Mouse (Mus musculus): ENCODE data around the gene Spata33. TPM values are rescaled to one million over a fixed set of nuclear protein-coding genes. Genes with fewer than 3 reads are reported as not detected.

Gene Spata33
- total and polyA plus RNA-seq, 2 experiments from 2014 or later, result 4.9 to 9.3 TPM

DNA sequence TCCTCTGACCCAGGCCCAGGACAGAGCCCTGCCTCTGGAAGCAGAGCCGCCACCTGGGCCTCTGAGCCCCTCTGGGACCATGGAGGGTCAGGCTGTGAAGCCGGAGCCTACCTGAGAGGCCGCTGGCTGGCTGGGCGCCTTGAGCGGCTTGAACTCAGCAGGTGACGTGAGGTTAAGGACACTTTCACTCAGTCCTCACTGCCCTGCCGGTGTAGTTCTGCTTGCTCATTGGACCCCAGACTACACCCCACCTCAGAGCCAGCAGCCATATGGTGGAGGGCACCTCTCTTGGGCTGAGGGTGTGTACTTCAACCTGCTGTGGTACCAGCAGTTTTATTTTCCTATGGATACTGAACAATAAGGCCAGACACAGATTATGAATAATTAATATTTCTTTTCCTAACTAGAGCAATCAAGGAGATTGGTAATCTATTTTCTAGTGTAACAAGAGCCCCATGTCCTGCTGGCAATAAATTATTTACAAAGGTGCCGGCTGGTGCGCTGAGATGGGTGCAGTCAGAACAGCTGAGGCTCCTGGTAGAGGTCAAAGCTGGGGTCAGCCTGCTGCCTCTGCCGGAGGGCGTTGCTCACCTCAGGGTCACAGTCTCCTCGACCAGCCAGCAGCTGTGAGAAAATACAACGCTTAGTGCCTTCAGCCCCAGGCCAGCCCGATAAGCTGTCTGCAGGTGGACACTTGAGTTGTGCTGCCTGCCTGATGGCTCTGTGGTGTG, 55.5 kb downstream of the Spata33 start:
- Histone ChIP-seq H3K4me2 (ENCODE audit: low read depth, low read length, poor library complexity, severe bottlenecking) (no peak overlapping the region), H3K4me1 (ENCODE audit: insufficient read depth, low read length) (no peaks in the 10 kb centered on the region), H3K9ac (replicated peaks; ENCODE audit: low read length, poor library complexity, severe bottlenecking) (no peak overlapping the region), H3K27ac (ENCODE audit: low read depth, low read length) (no peak overlapping the region), H3K4me3 (ENCODE audit: low read depth, low read length) (no peak overlapping the region), H3K27me3 (ENCODE audit: insufficient read depth, low read length) (no peaks in the 10 kb centered on the region), H3K36me3 (ENCODE audit: insufficient read depth, low read length) (peaks cover 65% of the 10 kb centered on the region), H3K9me3 (ENCODE audit: low read length) (no peaks in the 10 kb centered on the region)
- ATAC-seq (ENCODE audit: low FRiP score), result no peak
- no peak for TF ChIP-seq CTCF (IDR thresholded peaks at IDR 0.05)
- DNase-seq (ENCODE audit: low spot score), result no peak
- WGBS, result 80% methylated on average over 14 of the region's 14 CpGs

DNA sequence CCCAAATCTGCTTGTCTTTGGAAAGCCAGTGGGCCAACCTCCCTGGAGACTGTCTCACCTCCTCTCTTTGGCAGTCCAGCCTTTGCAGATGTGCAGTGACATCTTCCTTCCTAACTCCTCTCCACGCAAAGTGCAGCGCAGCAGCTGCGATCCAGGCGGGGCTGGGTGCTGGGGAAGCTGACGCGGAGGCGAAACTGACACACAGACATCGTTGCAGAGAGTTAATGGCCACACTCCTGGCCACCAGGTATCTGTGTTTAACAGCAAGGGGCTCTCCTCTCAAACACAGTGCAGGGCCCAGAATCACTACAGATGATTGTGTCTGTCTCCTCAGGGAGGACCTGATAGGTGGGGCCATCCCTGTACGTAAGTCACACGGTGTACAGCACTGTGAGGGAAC, 58.5 kb downstream of the Spata33 start:
- no peak overlapping the region for H3K9ac ChIP-seq (replicated peaks; ENCODE audit: low read length, poor library complexity, severe bottlenecking)

More for the DNA sequence above, 58.5 kb downstream of the Spata33 start:
- Histone ChIP-seq H3K36me3 (ENCODE audit: insufficient read depth, low read length) (peaks cover 44% of the 10 kb centered on the region), H3K27ac (ENCODE audit: low read depth, low read length) (no peak overlapping the region), H3K27me3 (ENCODE audit: insufficient read depth, low read length) (no peaks in the 10 kb centered on the region), H3K4me2 (ENCODE audit: low read depth, low read length, poor library complexity, severe bottlenecking) (no peak overlapping the region), H3K9me3 (ENCODE audit: low read length) (no peaks in the 10 kb centered on the region), H3K4me3 (ENCODE audit: low read depth, low read length) (no peak overlapping the region), H3K4me1 (ENCODE audit: insufficient read depth, low read length) (no peaks in the 10 kb centered on the region)
- no peak for TF ChIP-seq CTCF (IDR thresholded peaks at IDR 0.05)
- DNase-seq (ENCODE audit: low spot score), result no peak
- 91% methylated on average over 10 of the region's 10 CpGs for WGBS
- ATAC-seq (ENCODE audit: low FRiP score), result no peak

Other genes starting within 250 kb of the Spata33 start
- gene Ankrd11, start 170.6 kb upstream of the Spata33 start, total RNA-seq (2014; rRNA removed), result 92.5 and 98.3 TPM in 2 replicates
- gene Ankrd11, start 170.6 kb upstream of the Spata33 start, polyA plus RNA-seq (2015; fragmentation: Nextera tagmentation; extraction: Ambion mirVana), result 62.2 and 78.7 TPM in 2 replicates
- gene Spg7, start 149.9 kb upstream of the Spata33 start, total RNA-seq (2014; rRNA removed), result 47.2 and 64.3 TPM in 2 replicates
- 50.1 and 51.3 TPM in 2 replicates for gene Spg7, start 149.9 kb upstream of the Spata33 start, polyA plus RNA-seq (2015; fragmentation: Nextera tagmentation; extraction: Ambion mirVana)
- 2,117 and 2,785 TPM in 2 replicates for gene Rpl13, start 110.5 kb upstream of the Spata33 start, total RNA-seq (2014; rRNA removed)
- gene Rpl13, start 110.5 kb upstream of the Spata33 start, polyA plus RNA-seq (2015; fragmentation: Nextera tagmentation; extraction: Ambion mirVana), result 801 and 821 TPM in 2 replicates
- 29.2 and 33.0 TPM in 2 replicates for gene Cpne7, start 95.5 kb upstream of the Spata33 start, total RNA-seq (2014; rRNA removed)
- gene Cpne7, start 95.5 kb upstream of the Spata33 start, polyA plus RNA-seq (2015; fragmentation: Nextera tagmentation; extraction: Ambion mirVana), result 28.0 and 29.1 TPM in 2 replicates
- gene Sult5a1, start 54.5 kb upstream of the Spata33 start, total RNA-seq (2014; rRNA removed), result 0.80 and 2.8 TPM in 2 replicates
- 1.1 and 2.2 TPM in 2 replicates for gene Sult5a1, start 54.5 kb upstream of the Spata33 start, polyA plus RNA-seq (2015; fragmentation: Nextera tagmentation; extraction: Ambion mirVana)
- gene Dpep1, start 26.6 kb upstream of the Spata33 start, total RNA-seq (2014; rRNA removed), result 0.38 and 0.60 TPM in 2 replicates
- gene Dpep1, start 26.6 kb upstream of the Spata33 start, polyA plus RNA-seq (2015; fragmentation: Nextera tagmentation; extraction: Ambion mirVana), result 0.11 and 0.33 TPM in 2 replicates
- gene Chmp1a, start 69 bp upstream of the Spata33 start, total RNA-seq (2014; rRNA removed), result 206 and 212 TPM in 2 replicates
- gene Chmp1a, start 69 bp upstream of the Spata33 start, polyA plus RNA-seq (2015; fragmentation: Nextera tagmentation; extraction: Ambion mirVana), result 221 and 236 TPM in 2 replicates
- 70.3 and 86.5 TPM in 2 replicates for gene Cdk10, start 12.0 kb downstream of the Spata33 start, total RNA-seq (2014; rRNA removed)
- gene Cdk10, start 12.0 kb downstream of the Spata33 start, polyA plus RNA-seq (2015; fragmentation: Nextera tagmentation; extraction: Ambion mirVana), result 57.8 and 67.0 TPM in 2 replicates
- gene Spata2l, start 23.4 kb downstream of the Spata33 start, total RNA-seq (2014; rRNA removed), result 13.6 and 19.6 TPM in 2 replicates
- gene Spata2l, start 23.4 kb downstream of the Spata33 start, polyA plus RNA-seq (2015; fragmentation: Nextera tagmentation; extraction: Ambion mirVana), result 14.3 and 16.8 TPM in 2 replicates
- gene Zfp276, start 41.4 kb downstream of the Spata33 start, total RNA-seq (2014; rRNA removed), result 37.9 and 42.1 TPM in 2 replicates
- gene Zfp276, start 41.4 kb downstream of the Spata33 start, polyA plus RNA-seq (2015; fragmentation: Nextera tagmentation; extraction: Ambion mirVana), result 15.4 and 17.8 TPM in 2 replicates
- 77.4 and 88.9 TPM in 2 replicates for gene Vps9d1, start 41.5 kb downstream of the Spata33 start, total RNA-seq (2014; rRNA removed)
- gene Vps9d1, start 41.5 kb downstream of the Spata33 start, polyA plus RNA-seq (2015; fragmentation: Nextera tagmentation; extraction: Ambion mirVana), result 66.1 and 70.7 TPM in 2 replicates
- 4.2 and 17.6 TPM in 2 replicates for gene Fanca, start 105.7 kb downstream of the Spata33 start, total RNA-seq (2014; rRNA removed)
- 3.0 and 3.3 TPM in 2 replicates for gene Fanca, start 105.7 kb downstream of the Spata33 start, polyA plus RNA-seq (2015; fragmentation: Nextera tagmentation; extraction: Ambion mirVana)
- gene Spire2, start 119.9 kb downstream of the Spata33 start, total RNA-seq (2014; rRNA removed), result 35.7 and 44.1 TPM in 2 replicates
- 28.0 and 28.2 TPM in 2 replicates for gene Spire2, start 119.9 kb downstream of the Spata33 start, polyA plus RNA-seq (2015; fragmentation: Nextera tagmentation; extraction: Ambion mirVana)
- gene Tcf25, start 160.9 kb downstream of the Spata33 start, total RNA-seq (2014; rRNA removed), result 538 and 541 TPM in 2 replicates
- gene Tcf25, start 160.9 kb downstream of the Spata33 start, polyA plus RNA-seq (2015; fragmentation: Nextera tagmentation; extraction: Ambion mirVana), result 413 and 416 TPM in 2 replicates
- gene Mc1r, start 194.3 kb downstream of the Spata33 start, total RNA-seq (2014; rRNA removed), result 0.22 TPM in 1 of 2 replicates, not detected in the other
- 0.09 TPM in 1 of 2 replicates, not detected in the other for gene Mc1r, start 194.3 kb downstream of the Spata33 start, polyA plus RNA-seq (2015; fragmentation: Nextera tagmentation; extraction: Ambion mirVana)
- gene Tubb3, start 198.6 kb downstream of the Spata33 start, total RNA-seq (2014; rRNA removed), result 3,827 and 3,963 TPM in 2 replicates
- gene Tubb3, start 198.6 kb downstream of the Spata33 start, polyA plus RNA-seq (2015; fragmentation: Nextera tagmentation; extraction: Ambion mirVana), result 1,921 and 2,058 TPM in 2 replicates
- 47.6 and 49.4 TPM in 2 replicates for gene Def8, start 210.7 kb downstream of the Spata33 start, total RNA-seq (2014; rRNA removed)
- gene Def8, start 210.7 kb downstream of the Spata33 start, polyA plus RNA-seq (2015; fragmentation: Nextera tagmentation; extraction: Ambion mirVana), result 36.4 and 39.4 TPM in 2 replicates